8 mouse cellular contexts compared by ENCODE assay signal in the genomic region with DNA sequence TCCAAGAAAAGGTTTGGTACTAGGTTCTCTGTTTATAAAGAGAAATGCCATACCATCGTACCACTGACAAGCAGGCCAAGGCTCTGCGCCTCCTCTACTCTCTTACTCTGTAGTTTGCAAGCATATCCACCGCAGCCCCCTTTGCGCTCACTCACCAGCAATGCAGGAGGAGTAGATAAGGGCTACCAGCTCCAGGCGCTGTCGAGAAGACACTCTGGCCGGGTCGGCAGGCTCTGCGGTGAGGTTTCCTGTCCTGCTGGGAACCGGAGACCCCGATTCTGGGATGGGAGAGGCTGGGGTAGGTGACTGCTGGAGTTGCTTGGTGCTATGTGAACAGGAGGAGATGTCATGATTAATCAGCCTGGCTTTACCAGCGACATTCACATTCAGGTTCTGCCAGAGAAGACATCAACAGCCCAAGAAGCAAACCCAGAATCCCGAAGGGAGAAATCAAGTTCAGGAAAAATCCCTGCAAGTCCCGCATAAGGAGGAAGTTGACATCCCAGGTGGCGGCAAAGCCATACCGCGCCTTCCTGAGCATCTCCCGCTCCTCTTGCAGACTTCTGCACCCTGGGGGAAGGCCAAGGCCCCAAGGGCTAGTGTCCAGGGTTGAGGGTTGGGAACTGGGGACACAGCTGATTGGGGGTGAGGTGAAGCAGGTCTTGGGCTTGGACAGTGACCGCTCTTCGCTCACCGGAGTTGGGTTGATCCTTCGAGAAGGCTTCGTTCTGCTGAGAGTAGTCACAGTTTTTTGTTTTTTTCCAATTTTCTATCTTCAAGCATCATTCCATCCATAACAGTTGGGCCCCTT.
DNase-seq lines count a peak whose midpoint lies in the region; ATAC-seq and TF ChIP-seq lines count a peak whose summit lies in the region.

No protein-coding gene starts in this region.

- H3K36me3 ChIP-seq in forebrain, embryonic 11.5 days (ENCODE audit: control insufficient read depth, insufficient read depth, low read length) = peaks cover 8% of the 10 kb centered on the region; the same call in 1 of the 2 replicates
- H3K36me3 ChIP-seq in kidney, postnatal 0 days (ENCODE audit: insufficient read depth, low read length) = peaks cover 28% of the 10 kb centered on the region; the same call in 1 of the 2 replicates
- peaks cover 29% of the 10 kb centered on the region for H3K36me3 ChIP-seq in midbrain, postnatal 0 days (ENCODE audit: insufficient read depth, low read length)

- no peak for ATAC-seq in forebrain, embryonic 11.5 days (replicated peaks; ENCODE audit: low FRiP score)
- ATAC-seq in kidney, postnatal 0 days (replicated peaks; ENCODE audit: low FRiP score, low read depth) = no peak
- ATAC-seq in midbrain, postnatal 0 days (ENCODE audit: low FRiP score) = no peak
- no peak for ATAC-seq in frontal cortex, adult (ENCODE audit: low TSS enrichment)

- peak overlapping the region; percentile 91 for H3K9ac ChIP-seq in forebrain, embryonic 11.5 days (ENCODE audit: low read length)
- peak overlapping the region; percentile 93 for H3K9ac ChIP-seq in kidney, postnatal 0 days (ENCODE audit: low read depth, low read length)
- H3K9ac ChIP-seq in midbrain, postnatal 0 days (replicated peaks; ENCODE audit: low read length, poor library complexity, severe bottlenecking) = peak overlapping the region; percentile 89

- peaks cover 15% of the 10 kb centered on the region for H3K4me1 ChIP-seq in forebrain, embryonic 11.5 days (replicated peaks; ENCODE audit: control insufficient read depth, insufficient read depth, low read length)
- H3K4me1 ChIP-seq in kidney, postnatal 0 days (replicated peaks; ENCODE audit: insufficient read depth, low read length) = peaks cover 8% of the 10 kb centered on the region
- peaks cover 12% of the 10 kb centered on the region; the same call in 1 of the 2 replicates for H3K4me1 ChIP-seq in midbrain, postnatal 0 days (ENCODE audit: insufficient read depth, low read length)

- H3K9me3 ChIP-seq in forebrain, embryonic 11.5 days (ENCODE audit: control insufficient read depth, low read length) = no peaks in the 10 kb centered on the region
- no peaks in the 10 kb centered on the region for H3K9me3 ChIP-seq in kidney, postnatal 0 days (replicated peaks; ENCODE audit: low read length)
- no peaks in the 10 kb centered on the region for H3K9me3 ChIP-seq in midbrain, postnatal 0 days (ENCODE audit: low read length)

- H3K27ac ChIP-seq in forebrain, embryonic 11.5 days (ENCODE audit: low read depth, low read length) = no peak overlapping the region
- H3K27ac ChIP-seq in kidney, postnatal 0 days = peak overlapping the region; percentile 94
- peak overlapping the region; percentile 82 for H3K27ac ChIP-seq in midbrain, postnatal 0 days (ENCODE audit: low read depth, low read length)

- no peak for TF ChIP-seq POLR2A in brain, embryonic 14.5 days (IDR thresholded peaks at IDR 0.05; ENCODE audit: borderline replicate concordance, extremely low read depth, insufficient read depth, insufficient read length, poor library complexity, severe bottlenecking)

- 14% methylated on average over 23 of the region's 23 CpGs for WGBS in forebrain, embryonic 11.5 days
- 8% methylated on average over 23 of the region's 23 CpGs for WGBS in kidney, postnatal 0 days
- WGBS in midbrain, postnatal 0 days = 10% methylated on average over 23 of the region's 23 CpGs

- DNase-seq in left cerebral cortex, postnatal 4 days = peak; percentile 18
- no peak for DNase-seq in left cerebral cortex, adult 11 months (ENCODE audit: low spot score)
- DNase-seq in brain, embryonic 14.5 days (ENCODE audit: low read depth) = peak; percentile 27
- peak; percentile 56 for DNase-seq in forebrain, embryonic 11.5 days (ENCODE audit: low spot score)
- DNase-seq in kidney, postnatal 0 days (ENCODE audit: low spot score) = peak; percentile 16
- DNase-seq in midbrain, postnatal 0 days (ENCODE audit: low spot score) = peak; percentile 12
- DNase-seq in thymus, postnatal 36 days = peak; percentile 22 to 44

- intact Hi-C loops in left cerebral cortex, postnatal 4 days (cut with DNase I) = no loop called here

- no peaks in the 10 kb centered on the region for H3K27me3 ChIP-seq in forebrain, embryonic 11.5 days (ENCODE audit: control insufficient read depth, insufficient read depth, low read length)
- no peaks in the 10 kb centered on the region for H3K27me3 ChIP-seq in kidney, postnatal 0 days (ENCODE audit: insufficient read depth, low read length)
- H3K27me3 ChIP-seq in midbrain, postnatal 0 days (ENCODE audit: insufficient read depth, low read length) = no peaks in the 10 kb centered on the region

- no peak for TF ChIP-seq CTCF in brain, embryonic 14.5 days (IDR thresholded peaks at IDR 0.05; ENCODE audit: borderline replicate concordance, extremely low read depth, insufficient read depth, insufficient read length)
- TF ChIP-seq CTCF in kidney, postnatal 0 days (IDR thresholded peaks at IDR 0.05; ENCODE audit: low read depth) = no peak
- no peak for TF ChIP-seq CTCF in midbrain, postnatal 0 days (IDR thresholded peaks at IDR 0.05)

- H3K4me3 ChIP-seq in forebrain, embryonic 11.5 days (ENCODE audit: low read depth, low read length) = peak overlapping the region; percentile 95
- H3K4me3 ChIP-seq in kidney, postnatal 0 days (replicated peaks; ENCODE audit: low read depth, low read length) = peak overlapping the region; percentile 96
- H3K4me3 ChIP-seq in midbrain, postnatal 0 days (ENCODE audit: low read depth, low read length) = peak overlapping the region; percentile 96

- peak overlapping the region; percentile 98 for H3K4me2 ChIP-seq in forebrain, embryonic 11.5 days (ENCODE audit: low read depth, low read length, severe bottlenecking)
- H3K4me2 ChIP-seq in kidney, postnatal 0 days (ENCODE audit: low read length) = peak overlapping the region; percentile 99
- peak overlapping the region; percentile 71 for H3K4me2 ChIP-seq in midbrain, postnatal 0 days (ENCODE audit: low read depth, low read length, poor library complexity, severe bottlenecking)
